Mouse (Mus musculus) forebrain, embryonic 16.5 days (tissue): ENCODE data around the gene Rbm43. TPM values are rescaled to one million over a fixed set of nuclear protein-coding genes. Genes with fewer than 3 reads are reported as not detected.
A peak's percentile ranks its signal among the peaks of the same experiment; 100 is the strongest.

Experiments used
- ATAC-seq: fragments of 200-750 bp; cut with Nextera tagmentation; 2 replicates; pipeline ENCODE4 v1.8.0; 2017; ENCODE audit warnings: mild to moderate bottlenecking, moderate library complexity
- H3K27ac ChIP-seq: fragments of 300-500 bp; sonication (generic); 2 replicates; pipeline ENCODE4 v1.5.1; 2014; ENCODE audit warnings: low read length, control low read depth
- H3K27me3 ChIP-seq: fragments of 300-500 bp; sonication (generic); replicated peaks from 2 replicates; pipeline ENCODE4 v1.6.1; 2014; ENCODE audit warnings: low read length; ENCODE audit not compliant: control insufficient read depth, insufficient read depth
- H3K36me3 ChIP-seq: fragments of 300-500 bp; sonication (generic); 2 replicates; pipeline ENCODE4 v1.6.1; 2014; ENCODE audit not compliant: control insufficient read depth, insufficient read depth
- H3K4me1 ChIP-seq: fragments of 300-500 bp; sonication (generic); replicated peaks from 2 replicates; pipeline ENCODE4 v1.6.1; 2014; ENCODE audit warnings: low read length; ENCODE audit not compliant: control insufficient read depth, insufficient read depth
- H3K4me2 ChIP-seq: fragments of 300-500 bp; sonication (generic); 2 replicates; pipeline ENCODE4 v1.6.1; 2014; ENCODE audit warnings: mild to moderate bottlenecking, low read length, control low read depth
- H3K4me3 ChIP-seq: fragments of 300-500 bp; sonication (generic); replicated peaks from 2 replicates; pipeline ENCODE4 v1.5.1; 2014; ENCODE audit warnings: mild to moderate bottlenecking, low read length, control low read depth
- H3K9ac ChIP-seq: fragments of 300-500 bp; sonication (generic); replicated peaks from 2 replicates; pipeline ENCODE4 v1.6.1; 2014; ENCODE audit warnings: low read depth, low read length, control low read depth
- H3K9me3 ChIP-seq: fragments of 300-500 bp; sonication (generic); 2 replicates; pipeline ENCODE4 v1.6.1; 2016; ENCODE audit warnings: low read length; ENCODE audit not compliant: control insufficient read depth
- WGBS: fragments of 180-500 bp; shearing (Covaris S2); extraction: QIAGEN DNeasy Blood & Tissue Kit; methylation state at CpG from one replicate; pipeline ENCODE4 v1.1.7; 2014; 5-methylcytosine and 5-hydroxymethylcytosine counted together
- polyA plus RNA-seq: library from polyadenylated mRNA; unstranded; fragments of >200 nt; fragmentation: Nextera tagmentation; extraction: Ambion mirVana; gene quantifications from 2 replicates; pipeline ENCODE4 v1.2.1, GENCODE M21; 2015

Rbm43 gene
- polyA plus RNA-seq: 6.1 and 6.8 TPM in 2 replicates

DNA sequence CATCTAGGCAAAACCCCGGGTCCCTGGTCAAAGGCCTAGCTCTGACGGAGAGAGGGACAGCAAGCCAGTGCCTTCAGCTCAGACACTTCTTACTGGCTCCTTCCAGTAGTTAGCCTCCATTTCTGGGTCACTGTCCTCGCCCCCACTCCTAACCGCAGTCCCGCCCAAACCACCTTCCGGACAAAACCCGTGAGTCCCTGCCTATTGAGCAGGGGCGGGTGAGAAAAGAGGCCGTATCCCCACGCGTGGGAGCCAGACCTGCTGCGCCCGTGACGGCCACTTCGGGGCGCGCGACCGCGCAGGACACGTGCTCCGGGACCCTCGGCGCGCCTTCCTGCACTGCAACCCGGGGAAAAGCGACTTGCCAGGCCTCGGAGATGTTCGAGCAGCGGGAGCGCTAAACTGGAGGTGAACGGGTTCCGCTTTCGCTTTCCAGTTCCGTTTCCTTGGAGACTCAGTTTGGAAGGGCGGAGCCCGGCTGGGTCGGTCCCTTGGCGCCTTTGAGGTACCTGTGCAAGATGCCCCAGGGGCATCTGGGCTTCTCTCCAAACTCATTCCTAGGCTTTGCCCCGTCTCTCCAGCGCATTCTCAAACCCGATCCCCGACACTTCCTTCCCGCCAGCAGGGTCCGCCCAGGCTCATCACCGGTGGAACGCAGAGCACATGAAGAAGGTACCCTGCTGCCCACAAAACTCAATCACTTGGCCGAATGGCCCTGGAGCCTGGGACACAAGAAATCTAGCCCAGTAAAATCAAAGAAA, at the start of gene Rbm43:
Gene Rbm43 (minus strand): TSS at position 590 of the 761 bp plus-strand sequence.
- under 1% methylated on average over 48 of the region's 48 CpGs for WGBS
- Histone ChIP-seq H3K4me2 (peak within 1 kb of the TSS; percentile 76), H3K9me3 (no peaks in the 10 kb centered on the region), H3K27me3 (0 out of 2 replicates have a peak, but pooled peaks cover 2% of the 10 kb centered on the region), H3K27ac (no peak within 1 kb of the TSS), H3K9ac (peak within 1 kb of the TSS; percentile 69), H3K4me1 (peaks cover 3% of the 10 kb centered on the region; the same call in 1 of the 2 replicates), H3K36me3 (no peaks in the 10 kb centered on the region), H3K4me3 (peak within 1 kb of the TSS; percentile 64)
- peak; percentile 92 for ATAC-seq

GRCm38 (mm10) chr2:51982288-51982687, 47.3 kb upstream of the Rbm43 start:
- Histone ChIP-seq H3K4me2 (no peak overlapping the region), H3K36me3 (no peaks in the 10 kb centered on the region), H3K4me1 (no peaks in the 10 kb centered on the region), H3K9ac (no peak overlapping the region), H3K27me3 (no peaks in the 10 kb centered on the region), H3K9me3 (peaks cover 4% of the 10 kb centered on the region; the same call in 1 of the 2 replicates), H3K4me3 (no peak overlapping the region), H3K27ac (no peak overlapping the region)
- WGBS: 78% methylated on average over 13 of the region's 13 CpGs
- ATAC-seq: no peak

DNA sequence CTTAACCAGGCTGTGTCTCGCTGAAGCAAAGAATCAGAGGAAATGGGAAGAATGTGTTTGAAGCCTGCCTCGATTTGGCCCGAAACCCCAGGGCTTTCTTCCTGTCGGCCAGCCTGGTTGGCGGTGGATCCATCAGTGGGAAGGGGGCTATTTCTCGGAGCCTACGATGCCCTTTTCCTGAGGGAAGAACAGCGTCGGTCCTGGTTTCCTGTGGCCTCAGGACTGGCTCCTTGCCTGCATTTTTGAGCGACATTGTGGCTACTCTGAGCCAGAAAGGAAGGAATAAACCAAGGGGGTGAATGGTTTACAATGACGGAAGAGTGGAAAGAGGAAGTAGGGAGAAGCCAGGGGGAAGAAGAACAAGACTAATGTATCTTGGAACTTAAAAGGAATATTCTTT, 46.7 kb upstream of the Rbm43 start:
- 64% methylated on average over 11 of the region's 11 CpGs for WGBS

GRCm38 (mm10) chr2:51973410-51973968, 38.5 kb upstream of the Rbm43 start, which contains the start of gene Nmi:
Nmi (minus strand) TSS chr2:51973494.
- Histone ChIP-seq H3K4me1 (peaks cover 10% of the 10 kb centered on the region; the same call in 1 of the 2 replicates), H3K27me3 (no peaks in the 10 kb centered on the region), H3K4me3 (peak within 1 kb of the TSS; percentile 66), H3K27ac (peak within 1 kb of the TSS; percentile 5; the same call in 1 of the 2 replicates), H3K9me3 (no peaks in the 10 kb centered on the region), H3K36me3 (no peaks in the 10 kb centered on the region), H3K4me2 (peak within 1 kb of the TSS; percentile 94), H3K9ac (peak within 1 kb of the TSS; percentile 71)
- peak; percentile 77 for ATAC-seq
- 67% methylated on average over 9 of the region's 9 CpGs for WGBS

More for the DNA sequence above, 46.7 kb upstream of the Rbm43 start:
- Histone ChIP-seq H3K9ac (no peak overlapping the region), H3K4me2 (no peak overlapping the region), H3K27me3 (no peaks in the 10 kb centered on the region), H3K27ac (no peak overlapping the region), H3K4me3 (no peak overlapping the region), H3K9me3 (peaks cover 4% of the 10 kb centered on the region; the same call in 1 of the 2 replicates), H3K36me3 (no peaks in the 10 kb centered on the region), H3K4me1 (no peaks in the 10 kb centered on the region)
- ATAC-seq: no peak

DNA sequence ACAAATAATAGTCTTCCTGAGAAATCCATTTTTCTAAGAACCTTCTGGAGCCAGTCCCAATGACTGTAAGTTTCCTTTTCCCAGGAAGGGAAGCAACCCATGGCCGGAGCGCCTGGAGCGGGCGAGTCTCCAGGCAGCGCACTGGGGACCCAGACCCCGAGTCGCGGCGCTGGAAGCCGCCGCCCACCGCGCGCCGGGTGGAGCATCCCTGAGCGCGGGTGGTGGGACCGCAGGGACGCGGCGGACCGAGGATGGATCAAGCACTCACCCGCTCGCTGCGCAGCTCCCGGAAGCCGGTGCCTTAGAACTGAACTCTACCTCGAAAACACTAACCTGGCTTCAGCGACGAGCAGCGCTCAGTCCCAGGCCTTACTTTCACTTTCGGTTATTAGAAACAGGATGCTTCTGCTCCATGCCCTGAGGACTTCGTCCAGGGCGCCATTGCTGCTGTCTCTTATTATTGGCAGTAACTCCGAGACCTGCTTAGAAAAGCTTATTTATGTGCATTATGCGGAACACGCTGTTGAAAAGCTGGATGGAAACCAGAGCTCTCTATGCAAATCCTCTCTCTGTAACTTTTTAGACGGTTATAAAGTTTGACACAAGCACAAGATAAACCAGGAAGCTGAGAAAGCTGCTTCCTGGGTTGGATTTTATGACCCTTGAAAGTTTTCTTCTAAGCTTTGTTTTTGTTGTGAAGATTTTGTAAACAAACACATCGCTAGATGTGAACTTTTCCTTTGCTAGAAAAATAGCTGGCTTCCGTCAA, 37.9 kb upstream of the Rbm43 start:
- Histone ChIP-seq H3K9ac (peak overlapping the region; percentile 71), H3K4me1 (peaks cover 10% of the 10 kb centered on the region; the same call in 1 of the 2 replicates), H3K4me3 (peak overlapping the region; percentile 66), H3K27ac (peak overlapping the region; percentile 5; the same call in 1 of the 2 replicates), H3K36me3 (no peaks in the 10 kb centered on the region), H3K4me2 (peak overlapping the region; percentile 94), H3K9me3 (no peaks in the 10 kb centered on the region), H3K27me3 (no peaks in the 10 kb centered on the region)
- 2% methylated on average over 40 of the region's 40 CpGs for WGBS
- peak; percentile 87 for ATAC-seq

DNA sequence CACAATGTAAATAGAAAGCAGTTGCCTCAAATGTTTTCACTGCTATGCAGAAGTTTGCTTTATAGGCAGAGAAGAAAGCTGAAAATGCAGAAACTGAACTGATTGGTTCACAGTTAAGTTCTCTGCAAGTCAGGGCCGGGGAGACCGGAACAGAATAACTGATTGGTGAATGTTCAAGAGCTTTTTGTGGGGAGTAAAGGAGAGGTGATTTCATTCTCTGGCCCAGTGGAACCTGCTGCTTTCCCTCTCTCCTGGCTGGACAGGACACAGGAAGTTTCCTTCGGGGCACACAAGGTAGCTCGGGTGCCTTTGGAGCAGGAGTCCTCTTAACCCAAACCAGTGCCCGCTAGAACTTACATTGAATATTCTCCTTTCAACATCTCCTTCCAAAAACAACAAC, 37.2 kb upstream of the Rbm43 start:
- Histone ChIP-seq H3K27me3 (no peaks in the 10 kb centered on the region), H3K4me2 (peak overlapping the region; percentile 94), H3K36me3 (no peaks in the 10 kb centered on the region), H3K9me3 (no peaks in the 10 kb centered on the region), H3K9ac (no peak overlapping the region), H3K4me1 (peaks cover 10% of the 10 kb centered on the region; the same call in 1 of the 2 replicates), H3K4me3 (no peak overlapping the region; the same call in 1 of the 2 replicates), H3K27ac (no peak overlapping the region)
- 0 out of 2 replicates have a peak, but pooled peaks have one; percentile 36 for ATAC-seq
- 49% methylated on average over 5 of the region's 5 CpGs for WGBS

GRCm38 (mm10) chr2:51970897-51971296, 35.9 kb upstream of the Rbm43 start:
- no peak overlapping the region for H3K9ac ChIP-seq
- no peak overlapping the region for H3K4me2 ChIP-seq
- WGBS: 97% methylated on average over 4 of the region's 4 CpGs
- no peak overlapping the region for H3K27ac ChIP-seq
- no peaks in the 10 kb centered on the region for H3K27me3 ChIP-seq
- H3K4me1 ChIP-seq: peaks cover 10% of the 10 kb centered on the region; the same call in 1 of the 2 replicates
- H3K36me3 ChIP-seq: no peaks in the 10 kb centered on the region
- ATAC-seq: no peak
- H3K9me3 ChIP-seq: no peaks in the 10 kb centered on the region
- H3K4me3 ChIP-seq: no peak overlapping the region

- Histone ChIP-seq H3K4me1 (0 out of 2 replicates have a peak, but pooled peaks cover 4% of the 10 kb centered on the region), H3K36me3 (no peaks in the 10 kb centered on the region), H3K9ac (no peak overlapping the region), H3K9me3 (no peaks in the 10 kb centered on the region), H3K4me3 (no peak overlapping the region), H3K27me3 (no peaks in the 10 kb centered on the region), H3K4me2 (no peak overlapping the region), H3K27ac (no peak overlapping the region)
- 88% methylated on average over 3 of the region's 3 CpGs for WGBS
- ATAC-seq: no peak
These were observed 32.3 kb upstream of the Rbm43 start for GRCm38 (mm10) chr2:51967288-51967687.
